Mouse (Mus musculus) spleen, postnatal 0 days (tissue): ENCODE results near the gene Peli2. TPM values are rescaled to one million over a fixed set of nuclear protein-coding genes. Genes with fewer than 3 reads are reported as not detected.

ENCODE experiments used
- polyA plus RNA-seq: library from polyadenylated mRNA; unstranded; fragments of >200 nt; fragmentation: Nextera tagmentation; extraction: Ambion mirVana; gene quantifications from 2 replicates; pipeline ENCODE4 v1.2.1, GENCODE M21; 2015

The Peli2 gene
- polyA plus RNA-seq = 1.4 and 1.5 TPM in 2 replicates

DNA sequence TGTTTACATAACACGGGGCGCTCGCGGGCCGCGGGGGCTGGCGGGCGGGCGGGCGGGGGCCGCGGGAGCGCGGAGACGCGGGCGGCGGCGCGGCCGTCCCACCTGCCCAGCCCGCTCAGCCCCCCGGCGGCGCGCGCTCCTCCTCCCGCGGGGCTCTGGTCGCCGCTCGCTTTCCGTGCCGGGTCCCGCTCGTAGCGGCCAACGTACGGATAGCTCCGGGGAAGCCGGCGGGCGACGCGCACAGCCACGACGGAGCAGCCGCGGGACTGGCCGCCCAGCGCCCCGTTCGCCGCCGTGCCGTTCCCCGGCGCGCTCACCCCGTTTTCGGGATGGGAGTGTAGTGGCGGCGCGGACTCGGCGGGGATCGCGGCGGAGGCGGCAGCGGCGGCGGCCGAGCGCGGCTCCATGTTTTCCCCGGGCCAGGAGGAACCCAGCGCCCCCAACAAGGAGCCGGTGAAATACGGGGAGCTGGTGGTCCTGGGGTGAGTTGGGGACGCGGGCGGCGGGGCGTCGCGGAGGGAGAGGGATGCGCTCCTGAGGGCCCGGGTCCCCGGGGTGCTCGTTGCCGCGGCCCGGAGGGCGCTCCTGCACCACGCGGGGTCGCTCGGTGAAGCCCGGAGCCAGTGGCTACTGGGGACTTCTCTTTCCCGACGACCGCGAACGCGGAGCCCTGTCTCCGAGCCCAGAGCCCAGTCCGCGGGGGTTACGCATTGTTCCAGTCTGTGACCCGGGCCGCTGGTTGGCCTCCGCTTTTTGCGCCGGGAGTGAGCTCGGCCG is at the start of gene Peli2:
TSS of gene Peli2 (plus strand) at position 72 of the 777 bp plus-strand sequence.

